Mouse (Mus musculus) megakaryocyte, embryonic 14.5 days (primary cell): ENCODE data around the gene Wdr77.
"Not testable (repeated sequence)": the region's sequence is repeated elsewhere in the genome, so short reads cannot be mapped to it uniquely, and the experiment has no call there.

Experiments used
- FLI1 ChIP-seq: IDR thresholded peaks from 2 replicates; pipeline ENCODE4 v1.6.1; 2012; ENCODE audit warnings: low read length, inconsistent platforms, mixed read lengths
- GATA1 ChIP-seq: IDR thresholded peaks from 3 replicates; pipeline ENCODE4 v1.6.1; 2012; ENCODE audit warnings: mixed read lengths, low read length, inconsistent platforms, borderline replicate concordance

GRCm38 (mm10) chr3:105989611-105990010, 30.4 kb downstream of the Wdr77 start:
- not testable (repeated sequence) for TF ChIP-seq GATA1, FLI1
